Mouse (Mus musculus): Measurements from ENCODE around the gene Gm10959.
"Not testable (repeated sequence)": the region's sequence is repeated elsewhere in the genome, so short reads cannot be mapped to it uniquely, and the experiment has no call there.

Gene Gm10959

GRCm38 (mm10) chr3:122919260-122919659 lies at the start of gene Gm10959:
TSS of gene Gm10959 (minus strand) at chr3:122919360.
- no peak for DNase-seq (ENCODE audit: low spot score in 2 of 2)

GRCm38 (mm10) chr3:122968391-122968790 lies 49.2 kb upstream of the Gm10959 start:
- no peak for DNase-seq (ENCODE audit: low spot score in 2 of 2)

- DNase-seq (ENCODE audit: low spot score in 2 of 2), result no peak
These were observed 45.1 kb upstream of the Gm10959 start for GRCm38 (mm10) chr3:122964301-122964700.

GRCm38 (mm10) chr3:122950129-122950528 lies 31.0 kb upstream of the Gm10959 start:
- DNase-seq (ENCODE audit: low spot score in 2 of 2), result no peak

GRCm38 (mm10) chr3:122943387-122943890 lies 24.3 kb upstream of the Gm10959 start:
- DNase-seq (ENCODE audit: low spot score in 2 of 2), result no peak

- DNase-seq (ENCODE audit: low spot score in 2 of 2), result peak; percentile 59 to 61
These were observed 20.1 kb upstream of the Gm10959 start for GRCm38 (mm10) chr3:122939215-122939614.

- not testable (repeated sequence) for DNase-seq (ENCODE audit: low spot score in 2 of 2)
These were observed 18.0 kb upstream of the Gm10959 start for GRCm38 (mm10) chr3:122937176-122937575.

GRCm38 (mm10) chr3:122932466-122932865 lies 13.3 kb upstream of the Gm10959 start:
- no peak for DNase-seq (ENCODE audit: low spot score in 2 of 2)

GRCm38 (mm10) chr3:122929723-122930122 lies 10.6 kb upstream of the Gm10959 start:
- peak; percentile 54 to 60 for DNase-seq (ENCODE audit: low spot score in 2 of 2)

- DNase-seq (ENCODE audit: low spot score in 2 of 2), result peak; percentile 95 to 96
These were observed 5.1 kb upstream of the Gm10959 start, which contains the start of gene 1810037I17Rik for GRCm38 (mm10) chr3:122924009-122924914. TSS of gene 1810037I17Rik (plus strand) at chr3:122924203.

- no peak for DNase-seq (ENCODE audit: low spot score in 2 of 2)
These were observed 4.0 kb upstream of the Gm10959 start for GRCm38 (mm10) chr3:122923147-122923546.

- DNase-seq (ENCODE audit: low spot score in 2 of 2), result no peak
These were observed 2.7 kb upstream of the Gm10959 start for GRCm38 (mm10) chr3:122921676-122922527.

GRCm38 (mm10) chr3:122920572-122921435 lies 1.6 kb upstream of the Gm10959 start:
- no peak for DNase-seq (ENCODE audit: low spot score in 2 of 2)

GRCm38 (mm10) chr3:122918672-122919071 lies 488 bp downstream of the Gm10959 start:
- DNase-seq (ENCODE audit: low spot score in 2 of 2), result no peak

GRCm38 (mm10) chr3:122916191-122916680 lies 2.9 kb downstream of the Gm10959 start:
- no peak for DNase-seq (ENCODE audit: low spot score in 2 of 2)

- DNase-seq (ENCODE audit: low spot score in 2 of 2), result no peak
These were observed 3.7 kb downstream of the Gm10959 start for GRCm38 (mm10) chr3:122915493-122915892.

GRCm38 (mm10) chr3:122907841-122908240 lies 11.3 kb downstream of the Gm10959 start:
- no peak for DNase-seq (ENCODE audit: low spot score in 2 of 2)

- peak; percentile 42 to 46 for DNase-seq (ENCODE audit: low spot score in 2 of 2)
These were observed 15.3 kb downstream of the Gm10959 start for GRCm38 (mm10) chr3:122903746-122904433.

- DNase-seq (ENCODE audit: low spot score in 2 of 2), result no peak
These were observed 20.9 kb downstream of the Gm10959 start for GRCm38 (mm10) chr3:122898254-122898653.

- DNase-seq (ENCODE audit: low spot score in 2 of 2), result no peak
These were observed 23.9 kb downstream of the Gm10959 start for GRCm38 (mm10) chr3:122895189-122895731.
